Comparison of ENCODE assay signal across 11 mouse cellular contexts in the genomic region with DNA sequence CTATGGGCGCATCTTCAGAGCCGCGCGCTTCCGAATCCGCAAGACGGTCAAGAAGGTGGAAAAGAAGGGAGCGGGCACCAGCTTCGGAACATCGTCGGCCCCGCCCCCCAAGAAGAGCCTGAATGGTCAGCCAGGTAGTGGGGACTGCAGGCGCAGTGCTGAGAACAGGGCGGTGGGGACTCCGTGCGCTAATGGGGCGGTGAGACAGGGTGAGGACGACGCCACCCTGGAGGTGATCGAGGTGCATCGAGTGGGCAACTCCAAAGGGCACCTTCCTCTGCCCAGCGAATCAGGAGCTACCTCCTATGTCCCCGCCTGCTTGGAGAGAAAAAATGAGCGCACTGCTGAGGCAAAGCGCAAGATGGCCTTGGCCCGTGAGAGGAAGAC. TPM values are rescaled to one million over a fixed set of nuclear protein-coding genes. Genes with fewer than 3 reads are reported as not detected.
DNase-seq lines count a peak whose midpoint lies in the region; ATAC-seq and TF ChIP-seq lines count a peak whose summit lies in the region.
"Had no signal": no experiment of that assay in that cellular context is flagged by ENCODE, and none has a peak within 500 bp of the region (broad histone marks: within the 10 kb centered on the region; RNA-seq: fewer than 3 reads in every experiment).

No protein-coding gene starts in this region.

- no peaks in the 10 kb centered on the region for H3K36me3 ChIP-seq in ES-E14 (ENCODE audit: control insufficient read depth, insufficient read depth, low read length, poor library complexity, severe bottlenecking)
- H3K36me3 ChIP-seq in forebrain, embryonic 11.5 days (ENCODE audit: control insufficient read depth, insufficient read depth, low read length) = no peaks in the 10 kb centered on the region
- no peaks in the 10 kb centered on the region for H3K36me3 ChIP-seq in midbrain, embryonic 11.5 days (ENCODE audit: control insufficient read depth, insufficient read depth, low read length)
- H3K36me3 ChIP-seq: heart, embryonic 13.5 days had no signal

- H3K27me3 ChIP-seq in forebrain, embryonic 11.5 days (ENCODE audit: control insufficient read depth, insufficient read depth, low read length) = peaks cover 35% of the 10 kb centered on the region
- H3K27me3 ChIP-seq in midbrain, embryonic 11.5 days (ENCODE audit: control insufficient read depth, insufficient read depth, low read length) = peaks cover 38% of the 10 kb centered on the region

- peak; percentile 11; the same call in 1 of the 2 replicates for ATAC-seq in forebrain, embryonic 11.5 days (replicated peaks; ENCODE audit: low FRiP score)
- peak; percentile 33; the same call in 1 of the 2 replicates for ATAC-seq in midbrain, embryonic 11.5 days (ENCODE audit: low FRiP score)

- in situ Hi-C loops in ES-E14 (cut with MboI; ENCODE audit: low sequenced_read_pairs in 2 of 2, unreplicated experiment in 2 of 2) = loop anchor here in 1 of 2 experiments (25.0 kb wide), 1 partner anchor 1267 kb away; no protein-coding TSS in a partner anchor

- no peak overlapping the region for H3K27ac ChIP-seq in ES-E14 (ENCODE audit: insufficient read depth, low read depth, low read length, poor library complexity, severe bottlenecking)
- no peak overlapping the region for H3K27ac ChIP-seq in forebrain, embryonic 11.5 days (ENCODE audit: low read depth, low read length)
- H3K27ac ChIP-seq in midbrain, embryonic 11.5 days (ENCODE audit: low read depth, low read length) = no peak overlapping the region
- H3K27ac ChIP-seq: heart, embryonic 13.5 days had no signal

- peak; percentile 3 for DNase-seq in gastrocnemius, postnatal 10 days
- no peak for DNase-seq in gastrocnemius, adult 18-20 months (ENCODE audit: low spot score)
- DNase-seq in ES-E14 (ENCODE audit: low read depth, low spot score) = no peak
- no peak for DNase-seq in forebrain, embryonic 11.5 days (ENCODE audit: low spot score)
- DNase-seq in midbrain, embryonic 11.5 days (ENCODE audit: low spot score, missing footprints) = no peak
- no peak for DNase-seq in T-cell, adult 2 months (ENCODE audit: low spot score)
- no peak for DNase-seq in kidney, adult 18-20 months
- DNase-seq in retina, embryonic 14.5 days (ENCODE audit: low spot score) = no peak
- DNase-seq: kidney, adult 9 months had no signal

- H3K9ac ChIP-seq in ES-E14 (ENCODE audit: insufficient read depth, low read depth, low read length, poor library complexity, severe bottlenecking) = no peak overlapping the region
- H3K9ac ChIP-seq in forebrain, embryonic 11.5 days (ENCODE audit: low read length) = no peak overlapping the region
- no peak overlapping the region for H3K9ac ChIP-seq in midbrain, embryonic 11.5 days (ENCODE audit: low read length)
- H3K9ac ChIP-seq: heart, embryonic 13.5 days had no signal

- H3K9me3 ChIP-seq in ES-E14 (ENCODE audit: control insufficient read depth, insufficient read depth, low read depth, low read length) = no peaks in the 10 kb centered on the region
- no peaks in the 10 kb centered on the region for H3K9me3 ChIP-seq in forebrain, embryonic 11.5 days (ENCODE audit: control insufficient read depth, low read length)
- H3K9me3 ChIP-seq in midbrain, embryonic 11.5 days (ENCODE audit: control insufficient read depth, low read length) = no peaks in the 10 kb centered on the region
- H3K9me3 ChIP-seq: heart, embryonic 13.5 days had no signal

- under 1% methylated on average over 26 of the region's 26 CpGs for WGBS in forebrain, embryonic 11.5 days
- 1% methylated on average over 26 of the region's 26 CpGs for WGBS in midbrain, embryonic 11.5 days

- H3K4me2 ChIP-seq in forebrain, embryonic 11.5 days (ENCODE audit: low read depth, low read length, severe bottlenecking) = peak overlapping the region; percentile 55
- peak overlapping the region; percentile 41 for H3K4me2 ChIP-seq in midbrain, embryonic 11.5 days
- H3K4me2 ChIP-seq: heart, embryonic 13.5 days had no signal

- peak overlapping the region; percentile 63 to 64 for H3K4me3 ChIP-seq in ES-E14 (ENCODE audit: insufficient read depth in 1 of 2, low read depth in 1 of 2, low read length in 2 of 2, poor library complexity in 1 of 2, severe bottlenecking in 1 of 2)
- peak overlapping the region; percentile 31 for H3K4me3 ChIP-seq in forebrain, embryonic 11.5 days (ENCODE audit: low read depth, low read length)
- peak overlapping the region; percentile 22 for H3K4me3 ChIP-seq in midbrain, embryonic 11.5 days (ENCODE audit: low read depth, low read length)
- H3K4me3 ChIP-seq: heart, embryonic 13.5 days had no signal

- H3K4me1 ChIP-seq in ES-E14 (ENCODE audit: control insufficient read depth in 2 of 2, insufficient read depth in 2 of 2, low read length in 2 of 2, poor library complexity in 1 of 2) = peaks cover 0 to 6% of the 10 kb centered on the region in 2 experiments; a peak in 1 of 4 replicates
- H3K4me1 ChIP-seq in forebrain, embryonic 11.5 days (replicated peaks; ENCODE audit: control insufficient read depth, insufficient read depth, low read length) = peaks cover 4% of the 10 kb centered on the region
- H3K4me1 ChIP-seq in midbrain, embryonic 11.5 days (ENCODE audit: control insufficient read depth, insufficient read depth, low read length) = 0 out of 2 replicates have a peak, but pooled peaks cover 6% of the 10 kb centered on the region
- H3K4me1 ChIP-seq: heart, embryonic 13.5 days had no signal

TF ChIP-seq in ES-E14, 5 proteins besides CTCF, POLR2A, EP300 and RAD21:
- no peak for TF ChIP-seq HCFC1 (IDR thresholded peaks at IDR 0.05; ENCODE audit: borderline replicate concordance, insufficient read depth, low read length)
- no peak for TF ChIP-seq ZC3H11A (IDR thresholded peaks at IDR 0.05; ENCODE audit: borderline replicate concordance, low read depth, low read length)
- no peak for TF ChIP-seq MAFK (IDR thresholded peaks at IDR 0.05; ENCODE audit: insufficient read depth, low read depth, low read length)
- TF ChIP-seq CHD2 (IDR thresholded peaks at IDR 0.05; ENCODE audit: low read depth, low read length) = no peak
- TF ChIP-seq ZNF384 (IDR thresholded peaks at IDR 0.05; ENCODE audit: low read depth, low read length) = no peak

RNA-seq across cellular contexts. Expression of gene Htr1a, which starts 1.4 kb away (rescaled TPM):
- total RNA-seq in gastrocnemius, postnatal 10 days (2021) = not detected
- total RNA-seq in gastrocnemius, adult 18-20 months (2021) = not detected
- total RNA-seq in ES-E14 (2012; rRNA removed) = not detected in 2 replicates
- polyA plus RNA-seq in forebrain, embryonic 11.5 days (2014; fragmentation: Nextera tagmentation; extraction: Ambion mirVana) = 0.05 and 0.16 TPM in 2 replicates
- polyA plus RNA-seq in midbrain, embryonic 11.5 days (2014; fragmentation: Nextera tagmentation; extraction: Ambion mirVana) = 0.04 and 0.05 TPM in 2 replicates
- polyA plus RNA-seq: C2C12; heart, embryonic 13.5 days had no signal
